Mouse (Mus musculus): ENCODE measurements around the gene March8. TPM values are rescaled to one million over a fixed set of nuclear protein-coding genes. Genes with fewer than 3 reads are reported as not detected.

March8 gene
- polyA plus RNA-seq, 2 experiments from 2014 or later = 0.13 to 0.40 TPM

Other genes starting within 250 kb of the March8 start
- 10 to 100 TPM; 19.3 to 22.7 TPM for gene Tmcc1, start 144.5 kb upstream of the March8 start, polyA plus RNA-seq (2017; shearing (Covaris generic))
- gene Washc2, start 130.0 kb upstream of the March8 start, polyA plus RNA-seq (2017; shearing (Covaris generic)) = 10 to 100 TPM; 42.7 to 48.4 TPM
- gene Zfand4, start 73.8 kb upstream of the March8 start, polyA plus RNA-seq (2017; shearing (Covaris generic)) = 1 to 10 TPM; 1.9 to 2.4 TPM
- gene Alox5, start 123.2 kb downstream of the March8 start, polyA plus RNA-seq (2017; shearing (Covaris generic)) = not detected
- not detected for gene Olfr211, start 151.1 kb downstream of the March8 start, polyA plus RNA-seq (2017; shearing (Covaris generic))
- gene Olfr212, start 168.5 kb downstream of the March8 start, polyA plus RNA-seq (2017; shearing (Covaris generic)) = not detected
- not detected for gene Olfr213, start 200.4 kb downstream of the March8 start, polyA plus RNA-seq (2017; shearing (Covaris generic))
- not detected for gene Gm5580, start 213.1 kb downstream of the March8 start, polyA plus RNA-seq (2017; shearing (Covaris generic))
- gene Olfr214, start 216.2 kb downstream of the March8 start, polyA plus RNA-seq (2017; shearing (Covaris generic)) = not detected
- gene Olfr215, start 246.2 kb downstream of the March8 start, polyA plus RNA-seq (2017; shearing (Covaris generic)) = not detected

Data from activated CD4-positive, CD25-positive, alpha-beta regulatory T cell, adult 4 months (primary cell).